Mouse (Mus musculus) midbrain, embryonic 16.5 days (tissue): ENCODE data around the gene Rsph6a. TPM values are rescaled to one million over a fixed set of nuclear protein-coding genes. Genes with fewer than 3 reads are reported as not detected.
"Not testable (repeated sequence)": the region's sequence is repeated elsewhere in the genome, so short reads cannot be mapped to it uniquely, and the experiment has no call there.

Experiments used
- ATAC-seq: fragments of 200-750 bp; cut with Nextera tagmentation; 2 replicates; pipeline ENCODE4 v1.8.0; 2017; ENCODE audit warnings: moderate TSS enrichment
- H3K27ac ChIP-seq: fragments of 300-500 bp; sonication (generic); 2 replicates; pipeline ENCODE4 v1.5.1; 2014; ENCODE audit warnings: mild to moderate bottlenecking, low read length, mixed read lengths
- H3K27me3 ChIP-seq: fragments of 300-500 bp; sonication (generic); 2 replicates; pipeline ENCODE4 v1.6.1; 2014; ENCODE audit warnings: low read depth, low read length, mixed read lengths; ENCODE audit not compliant: control insufficient read depth, insufficient read depth
- H3K36me3 ChIP-seq: fragments of 300-500 bp; sonication (generic); 2 replicates; pipeline ENCODE4 v1.6.1; 2014; ENCODE audit warnings: mild to moderate bottlenecking, low read length, moderate library complexity, mixed read lengths; ENCODE audit not compliant: control insufficient read depth, insufficient read depth
- H3K4me1 ChIP-seq: fragments of 300-500 bp; sonication (generic); 2 replicates; pipeline ENCODE4 v1.6.1; 2014; ENCODE audit warnings: mild to moderate bottlenecking, low read length, mixed read lengths; ENCODE audit not compliant: control insufficient read depth, insufficient read depth
- H3K4me2 ChIP-seq: fragments of 300-500 bp; sonication (generic); 2 replicates; pipeline ENCODE4 v1.6.1; 2014; ENCODE audit warnings: mild to moderate bottlenecking, low read length, mixed read lengths
- H3K4me3 ChIP-seq: fragments of 300-500 bp; sonication (generic); 2 replicates; pipeline ENCODE4 v1.5.1; 2014; ENCODE audit warnings: low read depth, mild to moderate bottlenecking, low read length, moderate library complexity, mixed read lengths
- H3K9ac ChIP-seq: fragments of 300-500 bp; sonication (generic); 2 replicates; pipeline ENCODE4 v1.6.1; 2014; ENCODE audit warnings: low read depth, low read length, mixed read lengths
- H3K9me3 ChIP-seq: fragments of 300-500 bp; sonication (generic); replicated peaks from 2 replicates; pipeline ENCODE4 v1.6.1; 2014; ENCODE audit warnings: mild to moderate bottlenecking, low read length, mixed read lengths; ENCODE audit not compliant: control insufficient read depth, poor library complexity, severe bottlenecking
- WGBS: fragments of 180-500 bp; shearing (Covaris S2); extraction: QIAGEN DNeasy Blood & Tissue Kit; methylation state at CpG from one replicate; pipeline ENCODE4 v1.1.7; 2014; 5-methylcytosine and 5-hydroxymethylcytosine counted together
- polyA plus RNA-seq: library from polyadenylated mRNA; unstranded; fragments of >200 nt; fragmentation: Nextera tagmentation; extraction: Ambion mirVana; gene quantifications from 2 replicates; pipeline ENCODE4 v1.2.1, GENCODE M21; 2015

The Rsph6a gene
- polyA plus RNA-seq, 1 experiment from 2014 or later = 0.28 TPM

DNA sequence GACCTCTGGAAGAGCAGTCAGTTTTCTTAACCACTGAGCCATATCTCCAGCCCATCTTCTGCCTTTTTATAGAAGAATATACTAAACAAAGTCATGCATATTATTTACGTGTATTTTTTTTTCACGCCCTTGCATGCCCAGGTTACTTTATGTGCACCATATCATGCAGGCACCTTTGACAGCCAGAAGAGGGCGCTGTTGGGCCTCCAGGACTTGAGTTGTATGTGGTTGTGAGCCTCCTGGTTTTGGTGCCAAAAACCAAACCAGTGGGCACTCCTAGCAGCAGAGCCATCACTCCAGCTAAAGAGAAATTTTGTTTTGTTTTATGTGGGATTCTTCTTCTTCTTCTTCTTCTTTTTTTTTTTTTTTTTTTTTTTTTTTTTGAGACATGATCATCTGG is 15.0 kb downstream of the Rsph6a start:
- Histone ChIP-seq H3K4me1 (no peaks in the 10 kb centered on the region), H3K27me3 (peaks cover 27% of the 10 kb centered on the region), H3K4me2 (no peak overlapping the region), H3K9me3 (no peaks in the 10 kb centered on the region), H3K36me3 (no peaks in the 10 kb centered on the region), H3K27ac (no peak overlapping the region), H3K9ac (no peak overlapping the region), H3K4me3 (no peak overlapping the region)
- WGBS = 48% methylated on average over 3 of the region's 3 CpGs
- no peak for ATAC-seq

DNA sequence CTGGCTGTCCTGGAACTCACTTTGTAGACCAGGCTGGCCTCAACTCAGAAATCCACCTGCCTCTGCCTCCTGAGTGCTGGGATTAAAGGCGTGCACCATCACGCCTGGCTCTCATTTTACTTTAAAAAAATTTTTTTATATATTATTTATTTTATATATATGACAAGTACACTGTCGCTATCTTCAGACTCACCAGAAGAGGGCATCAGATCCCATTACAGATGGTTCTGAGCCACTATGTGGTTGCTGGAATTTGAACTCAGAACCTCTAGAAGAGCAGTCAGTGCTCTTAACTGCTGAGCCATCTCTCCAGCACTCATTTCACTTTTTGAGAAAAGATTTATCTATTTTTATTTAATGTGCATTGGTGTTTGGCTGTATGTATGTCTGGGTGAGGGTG is 16.5 kb downstream of the Rsph6a start:
- H3K27me3 ChIP-seq = peaks cover 12% of the 10 kb centered on the region
- H3K4me2 ChIP-seq, H3K9me3 ChIP-seq, H3K36me3 ChIP-seq, H3K4me3 ChIP-seq, H3K4me1 ChIP-seq, H3K9ac ChIP-seq, ATAC-seq, H3K27ac ChIP-seq: not testable (repeated sequence)
- WGBS = 57% methylated on average over 3 of the region's 3 CpGs

DNA sequence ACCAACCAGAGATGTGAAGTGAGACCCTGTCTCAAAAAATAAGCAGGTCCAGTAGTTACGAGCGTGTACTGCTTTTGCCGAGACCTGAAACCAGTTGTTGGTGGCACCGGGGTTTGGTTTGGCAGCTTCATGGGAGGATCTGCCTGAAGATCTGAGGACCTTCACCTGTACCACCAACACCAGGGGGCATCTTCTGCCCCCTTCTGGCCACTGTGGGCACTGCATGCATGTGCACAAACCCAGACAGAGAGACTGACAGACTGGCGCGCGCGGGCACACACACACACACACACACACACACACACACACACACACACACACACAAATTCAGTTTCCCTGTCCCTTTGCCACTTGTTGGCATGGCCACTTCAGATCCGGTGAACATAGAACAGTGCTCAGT is 19.0 kb downstream of the Rsph6a start:
- Histone ChIP-seq H3K27ac (no peak overlapping the region), H3K27me3 (no peaks in the 10 kb centered on the region), H3K4me1 (peaks cover 22% of the 10 kb centered on the region), H3K9me3 (no peaks in the 10 kb centered on the region), H3K36me3 (peaks cover 5% of the 10 kb centered on the region), H3K9ac (no peak overlapping the region), H3K4me3 (no peak overlapping the region), H3K4me2 (no peak overlapping the region)
- 82% methylated on average over 9 of the region's 9 CpGs for WGBS
- no peak for ATAC-seq

DNA sequence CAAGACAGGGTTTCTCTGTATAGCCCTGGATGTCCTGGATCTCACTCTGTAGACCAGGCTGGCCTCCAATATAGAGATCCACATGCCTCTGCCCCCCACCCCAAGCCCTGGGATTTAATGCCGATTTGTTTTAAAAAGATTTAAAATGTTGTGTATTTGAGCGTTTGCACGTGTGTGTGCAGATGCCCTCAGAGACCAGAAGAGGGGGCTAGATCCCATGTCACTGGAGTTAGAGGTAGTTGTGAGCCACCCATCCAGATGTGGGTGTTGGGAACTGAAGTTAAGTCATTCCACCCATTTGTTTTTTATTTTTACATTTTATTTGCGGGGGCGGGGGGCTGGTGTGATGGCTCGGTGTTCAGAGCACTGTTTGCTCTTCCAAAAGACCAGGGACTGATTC is 20.0 kb downstream of the Rsph6a start:
- Histone ChIP-seq H3K36me3 (peaks cover 10% of the 10 kb centered on the region), H3K9me3 (no peaks in the 10 kb centered on the region), H3K4me1 (peaks cover 22% of the 10 kb centered on the region), H3K4me3 (no peak overlapping the region), H3K27me3 (no peaks in the 10 kb centered on the region), H3K4me2 (no peak overlapping the region), H3K27ac (no peak overlapping the region), H3K9ac (no peak overlapping the region)
- 95% methylated on average over 6 of the region's 6 CpGs for WGBS
- no peak for ATAC-seq

DNA sequence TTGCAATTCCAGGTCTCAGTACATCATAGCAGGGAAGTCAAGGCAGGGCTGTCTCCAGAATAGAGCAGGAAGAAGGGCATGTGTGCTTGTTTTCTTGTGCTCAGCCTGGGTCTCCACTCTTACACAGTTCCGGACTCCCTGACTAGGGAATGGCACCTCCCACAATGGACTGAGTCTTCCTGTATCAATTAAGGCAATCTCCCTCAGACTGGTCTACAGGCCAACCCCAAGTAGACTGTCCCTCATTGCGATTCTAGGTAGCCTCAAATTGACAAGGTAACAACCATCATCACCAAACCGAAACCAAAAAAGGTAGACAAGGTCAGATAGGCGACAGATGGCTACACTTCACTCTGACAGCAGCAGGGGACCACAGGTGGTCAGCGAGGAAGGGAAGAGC is 20.7 kb downstream of the Rsph6a start:
- H3K27ac ChIP-seq = peak overlapping the region; percentile 72

DNA sequence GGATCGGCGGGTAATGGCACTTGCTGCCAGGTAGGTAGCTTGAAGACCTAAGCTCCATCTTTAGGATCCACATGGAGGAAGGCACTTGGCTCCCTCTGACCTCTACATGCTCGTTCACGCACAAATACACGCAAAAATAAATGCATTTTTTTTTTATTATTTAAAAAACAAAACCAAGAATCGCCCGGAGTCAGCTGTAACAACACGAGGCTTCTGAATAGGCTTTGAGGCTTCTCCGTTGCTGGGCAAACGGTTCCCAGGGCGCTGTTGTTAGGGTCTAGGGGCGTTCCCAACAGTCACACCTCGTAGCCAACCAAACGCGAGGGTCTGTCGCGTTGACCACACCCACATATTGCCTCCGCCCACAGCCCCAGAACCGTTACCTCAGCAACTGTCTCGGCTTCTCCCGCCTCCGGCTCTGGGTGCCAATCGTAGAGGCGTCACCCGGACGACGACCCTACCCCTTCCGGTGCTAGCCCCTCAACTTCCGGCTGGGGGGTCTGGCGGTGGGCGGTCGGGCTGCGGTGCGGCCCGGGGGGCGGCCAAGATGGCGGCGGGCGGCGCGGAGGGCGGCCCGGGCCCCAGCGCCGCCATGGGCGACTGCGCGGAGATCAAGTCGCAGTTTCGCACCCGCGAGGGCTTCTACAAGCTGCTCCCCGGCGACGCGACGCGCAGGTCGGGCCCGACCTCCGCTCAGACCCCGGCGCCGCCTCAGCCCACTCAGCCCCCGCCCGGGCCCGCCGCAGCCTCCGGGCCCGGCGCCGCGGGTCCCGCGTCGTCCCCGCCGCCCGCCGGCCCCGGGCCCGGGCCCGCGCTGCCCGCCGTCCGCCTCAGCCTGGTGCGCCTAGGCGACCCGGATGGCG is 21.5 kb downstream of the Rsph6a start, which contains the start of gene Dmwd:
Gene Dmwd (plus strand): TSS at position 505 of the 863 bp plus-strand sequence.
- peak within 1 kb of the TSS; percentile 83 for H3K27ac ChIP-seq
- WGBS = under 1% methylated on average over 50 of the region's 91 CpGs
- H3K4me1 ChIP-seq = peaks cover 22% of the 10 kb centered on the region
- H3K36me3 ChIP-seq = peaks cover 20% of the 10 kb centered on the region
- no peaks in the 10 kb centered on the region for H3K9me3 ChIP-seq
- H3K27me3 ChIP-seq = no peaks in the 10 kb centered on the region
- peak within 1 kb of the TSS; percentile 95 for H3K4me2 ChIP-seq
- peak within 1 kb of the TSS; percentile 98 for H3K9ac ChIP-seq
- H3K4me3 ChIP-seq = peak within 1 kb of the TSS; percentile 100
- ATAC-seq = peak; percentile 97

More for the DNA sequence above, 20.7 kb downstream of the Rsph6a start:
- Histone ChIP-seq H3K36me3 (peaks cover 13% of the 10 kb centered on the region), H3K9me3 (no peaks in the 10 kb centered on the region), H3K27me3 (no peaks in the 10 kb centered on the region), H3K4me2 (peak overlapping the region; percentile 77), H3K4me3 (peak overlapping the region; percentile 100), H3K9ac (peak overlapping the region; percentile 57), H3K4me1 (peaks cover 22% of the 10 kb centered on the region)
- peak; percentile 21; the same call in 1 of the 2 replicates for ATAC-seq
- whole genome bisulfite sequencing = 61% methylated on average over 5 of the region's 5 CpGs

DNA sequence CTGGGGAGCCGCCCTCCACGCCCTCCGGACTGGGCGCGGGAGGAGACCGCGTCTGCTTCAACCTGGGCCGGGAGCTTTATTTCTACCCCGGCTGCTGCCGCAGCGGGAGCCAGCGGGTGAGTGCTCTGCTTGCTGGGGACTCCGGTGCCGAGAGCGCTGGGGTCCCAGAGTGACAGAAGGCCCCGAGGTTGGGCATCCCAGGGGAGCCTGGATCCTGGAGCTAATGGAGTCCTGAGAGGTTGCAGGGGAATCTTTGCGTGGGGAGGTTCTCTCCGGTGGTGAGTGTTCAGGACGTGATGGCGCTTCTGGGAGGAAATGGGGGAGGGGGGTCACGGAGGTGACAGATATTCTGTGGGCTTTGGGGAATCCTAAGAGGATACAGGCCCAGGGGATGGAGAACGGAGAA is 22.1 kb downstream of the Rsph6a start:
- Histone ChIP-seq H3K9me3 (no peaks in the 10 kb centered on the region), H3K27ac (peak overlapping the region; percentile 83), H3K4me2 (peak overlapping the region; percentile 95), H3K9ac (peak overlapping the region; percentile 98), H3K27me3 (no peaks in the 10 kb centered on the region), H3K36me3 (peaks cover 26% of the 10 kb centered on the region), H3K4me3 (peak overlapping the region; percentile 100), H3K4me1 (peaks cover 22% of the 10 kb centered on the region)
- peak; percentile 2; the same call in 1 of the 2 replicates for ATAC-seq
- under 1% methylated on average over 22 of the region's 22 CpGs for WGBS

DNA sequence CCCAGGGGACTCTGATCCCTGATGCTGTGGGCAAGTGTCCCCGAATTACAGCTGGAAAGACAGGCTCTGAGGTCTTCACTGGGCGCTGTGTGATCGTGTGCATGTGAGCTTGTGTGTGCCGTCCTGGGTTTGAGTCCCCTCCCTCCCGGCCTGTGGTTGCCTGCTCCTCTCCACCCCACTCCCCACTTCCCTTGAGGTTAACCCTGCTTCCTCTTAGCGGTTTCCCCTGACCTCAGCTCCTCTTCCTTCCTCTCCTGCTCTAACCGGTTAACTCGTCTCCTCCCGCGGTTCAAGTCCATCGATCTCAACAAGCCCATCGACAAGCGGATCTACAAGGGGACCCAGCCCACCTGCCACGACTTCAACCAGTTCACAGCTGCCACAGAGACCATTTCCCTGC is 23.3 kb downstream of the Rsph6a start:
- peaks cover 34% of the 10 kb centered on the region for H3K36me3 ChIP-seq
- peak overlapping the region; percentile 95 for H3K4me2 ChIP-seq
- no peak overlapping the region for H3K27ac ChIP-seq
- no peak overlapping the region for H3K4me3 ChIP-seq
- H3K4me1 ChIP-seq = peaks cover 22% of the 10 kb centered on the region
- WGBS = 75% methylated on average over 14 of the region's 14 CpGs
- peak overlapping the region; percentile 98 for H3K9ac ChIP-seq
- no peaks in the 10 kb centered on the region for H3K27me3 ChIP-seq
- H3K9me3 ChIP-seq = no peaks in the 10 kb centered on the region
- no peak for ATAC-seq

DNA sequence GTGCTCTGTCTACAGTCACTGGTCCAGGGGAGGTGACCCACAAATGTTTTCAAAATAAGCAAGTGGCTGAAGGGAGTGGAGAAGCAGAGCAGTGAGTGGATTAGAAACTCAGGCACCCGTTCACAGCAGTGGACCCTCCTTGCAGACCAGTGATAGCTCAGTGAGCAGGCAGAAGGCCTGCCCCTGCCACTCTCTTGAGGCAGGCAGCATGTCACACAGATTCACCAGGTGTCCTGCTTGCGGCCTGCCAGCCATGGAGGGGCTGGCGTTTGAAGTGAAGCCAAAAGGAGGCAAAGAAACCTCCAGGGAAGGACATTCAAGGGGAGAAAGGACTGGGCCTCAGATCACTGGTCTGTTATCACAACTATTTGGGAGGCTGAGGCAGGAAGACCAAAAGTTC is 24.2 kb downstream of the Rsph6a start:
- no peaks in the 10 kb centered on the region for H3K9me3 ChIP-seq
- no peak overlapping the region for H3K9ac ChIP-seq
- H3K27ac ChIP-seq = no peak overlapping the region
- H3K27me3 ChIP-seq = no peaks in the 10 kb centered on the region
- H3K4me3 ChIP-seq = no peak overlapping the region
- H3K4me2 ChIP-seq = no peak overlapping the region
- peaks cover 34% of the 10 kb centered on the region for H3K36me3 ChIP-seq
- ATAC-seq = no peak
- peaks cover 22% of the 10 kb centered on the region for H3K4me1 ChIP-seq
- 80% methylated on average over 3 of the region's 3 CpGs for WGBS
